Mouse (Mus musculus): ENCODE data around the gene Gtf2h3.
A peak's percentile ranks its signal among the peaks of the same experiment; 100 is the strongest.
"Not testable (repeated sequence)": the region's sequence is repeated elsewhere in the genome, so short reads cannot be mapped to it uniquely, and the experiment has no call there.

Gtf2h3 gene

DNA sequence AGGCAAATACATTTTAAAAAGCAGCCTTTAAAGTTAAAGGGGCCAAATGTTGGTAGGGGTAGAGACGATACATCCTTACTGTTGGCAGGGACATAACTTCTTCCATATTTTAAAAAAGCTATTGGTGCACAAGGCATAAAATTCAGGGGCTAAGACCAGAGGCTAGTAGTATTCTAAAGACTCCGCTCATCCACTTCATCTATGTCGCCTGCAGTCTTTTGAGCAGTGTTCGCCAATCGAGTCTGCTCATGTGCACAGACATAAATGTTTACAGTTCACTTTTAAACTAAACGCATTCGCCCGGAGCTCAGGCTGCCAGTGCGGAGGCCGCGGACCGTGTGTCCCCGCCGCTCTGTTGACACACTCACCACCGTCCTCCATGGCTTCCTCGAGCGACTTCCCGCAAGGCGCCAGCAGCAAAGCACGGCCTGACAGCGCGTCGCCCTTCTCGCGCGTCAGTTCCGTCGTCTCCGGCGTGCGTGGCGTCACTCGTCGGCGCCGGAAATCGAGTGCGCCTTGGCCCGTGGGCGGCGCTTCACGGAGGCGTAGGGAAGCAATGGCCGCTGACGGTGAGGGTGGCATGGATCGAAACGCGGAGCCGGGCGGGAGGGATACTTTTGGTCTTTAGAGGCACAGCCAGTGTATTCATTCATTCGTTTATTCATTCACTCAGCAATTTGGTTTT is at the start of gene Gtf2h3, which contains the start of gene Eif2b1:
Gene Gtf2h3, plus strand, starts transcription at position 508 of the 685 bp plus-strand sequence.
Gene Eif2b1, minus strand, starts transcription at position 499 of the 685 bp plus-strand sequence.
- peak; percentile 94 for DNase-seq

DNA sequence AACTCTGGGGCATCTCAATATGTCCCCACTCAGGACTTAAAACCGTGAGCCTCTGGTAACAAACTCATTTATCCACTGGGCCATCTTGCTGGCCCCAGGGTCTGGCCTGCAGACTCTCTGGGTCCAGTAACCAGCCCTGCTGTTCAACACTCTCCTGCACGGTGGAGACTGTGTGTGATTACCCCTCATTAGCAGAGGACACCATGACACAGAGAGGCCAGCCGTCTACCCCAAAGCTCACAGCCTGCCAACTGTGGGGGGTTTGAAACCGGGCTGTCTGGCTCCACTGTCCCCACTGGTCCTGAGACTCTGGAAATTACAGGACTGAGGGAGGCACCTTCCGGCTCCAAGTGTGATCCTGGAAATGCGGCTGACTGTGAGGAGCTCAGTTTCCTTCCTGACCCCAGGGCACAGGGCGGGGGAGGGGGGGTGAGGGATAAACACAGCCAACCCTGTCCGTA is 49.7 kb upstream of the Gtf2h3 start:
- DNase-seq: no peak

DNA sequence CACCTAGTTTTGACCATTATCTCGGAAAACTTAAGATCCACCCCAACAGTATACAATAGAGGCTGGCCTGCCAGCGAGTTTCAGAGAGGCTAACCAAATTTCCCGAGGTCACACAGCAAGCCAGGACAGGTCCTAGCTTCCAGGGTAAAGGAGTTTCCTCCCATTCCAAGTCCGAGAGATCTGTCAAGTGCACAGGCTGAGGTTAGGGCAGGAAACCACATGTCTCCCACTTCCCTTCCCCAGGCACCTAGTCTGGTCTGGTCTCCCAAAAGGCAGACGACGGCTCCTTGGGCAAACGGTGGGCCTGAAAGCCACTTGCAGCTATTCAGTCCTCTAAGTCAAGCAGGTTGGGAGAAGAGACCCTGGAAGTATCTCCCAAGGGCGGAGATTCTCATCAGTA is 49.2 kb upstream of the Gtf2h3 start:
- no peak for DNase-seq

DNA sequence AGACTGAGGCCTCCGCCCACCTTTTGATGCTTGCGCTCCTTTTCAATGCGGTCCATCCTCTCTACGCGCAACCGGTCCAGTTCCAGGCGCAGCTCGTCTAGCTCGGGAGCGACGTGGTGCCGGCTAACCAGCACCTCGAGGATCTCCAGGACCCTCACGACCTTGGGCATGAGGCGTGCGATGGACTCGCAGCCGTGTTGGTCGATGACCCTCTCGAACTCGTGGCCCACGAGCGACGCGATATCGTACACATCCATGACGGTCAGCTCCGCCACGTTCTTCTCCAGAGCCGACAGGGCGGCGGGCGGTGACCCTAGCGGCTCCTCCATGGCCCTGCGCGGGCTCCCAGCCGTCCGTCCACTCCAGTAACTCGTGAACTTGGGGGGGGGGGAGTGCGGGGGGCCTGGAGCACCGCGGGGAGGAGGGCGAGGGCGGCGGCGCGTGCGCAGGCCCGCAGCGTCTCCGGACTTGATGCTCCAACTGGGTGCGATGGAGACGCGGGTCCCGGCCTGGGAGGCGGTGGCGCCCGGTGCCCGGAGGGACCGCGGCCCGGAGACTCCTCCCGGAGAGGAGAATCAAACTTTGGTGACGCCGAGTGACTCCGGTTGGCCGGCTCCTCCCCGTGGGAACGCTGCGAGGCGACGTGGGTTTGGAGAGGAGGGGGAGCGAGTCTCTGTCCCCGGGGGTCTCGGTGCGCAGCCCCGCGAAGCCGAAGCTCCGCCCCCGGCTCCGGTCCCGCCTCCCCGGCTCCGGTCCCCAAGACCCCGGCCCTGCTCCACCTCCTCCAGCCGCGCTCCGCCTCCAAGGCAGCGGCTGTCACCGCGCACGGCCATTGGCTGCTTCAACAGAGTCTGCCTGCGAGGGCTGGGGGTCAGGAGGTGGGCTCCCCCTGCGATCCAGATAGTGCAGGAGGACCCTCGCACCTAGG is 48.0 kb upstream of the Gtf2h3 start, which contains the start of gene Rilpl1:
Gene Rilpl1, minus strand, starts transcription at position 737 of the 928 bp plus-strand sequence.
- DNase-seq: peak; percentile 89

DNA sequence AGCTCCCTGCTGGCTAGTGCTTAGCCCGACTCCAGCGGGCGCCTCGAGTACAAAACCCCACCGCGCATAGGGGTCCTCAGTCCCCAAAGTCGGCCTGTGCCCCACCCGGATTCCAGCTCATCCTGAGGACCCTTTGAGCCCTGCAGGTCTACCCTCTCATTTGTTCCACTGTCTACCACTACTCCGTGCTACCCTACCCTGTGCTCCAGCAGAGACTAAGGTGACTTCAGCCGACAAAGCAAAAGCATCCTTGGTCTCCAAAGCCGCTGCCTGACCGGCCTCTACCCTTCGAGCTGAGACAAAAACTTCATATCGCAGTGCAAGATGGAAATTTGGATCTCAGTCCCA is 47.4 kb upstream of the Gtf2h3 start:
- no peak for DNase-seq

DNA sequence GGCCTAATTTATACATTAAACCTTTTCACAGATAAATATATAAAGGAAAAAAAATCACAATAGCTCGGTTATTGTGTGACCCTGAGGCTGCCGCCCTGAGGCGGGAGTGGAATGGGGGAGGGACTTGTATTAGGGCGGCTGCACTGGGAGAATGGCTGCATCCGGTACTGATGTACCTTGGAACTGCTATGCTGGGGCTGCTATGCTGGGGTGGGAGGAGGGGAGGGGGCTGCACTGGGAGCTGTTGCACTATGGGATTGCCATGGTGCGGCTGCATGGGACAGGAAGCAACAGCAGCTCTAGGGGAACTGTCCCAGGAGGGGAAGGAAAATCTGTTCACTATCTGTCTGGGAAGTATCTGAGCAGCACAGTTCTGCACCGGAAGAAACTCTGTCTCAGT is 46.5 kb upstream of the Gtf2h3 start:
- peak; percentile 16 for DNase-seq

DNA sequence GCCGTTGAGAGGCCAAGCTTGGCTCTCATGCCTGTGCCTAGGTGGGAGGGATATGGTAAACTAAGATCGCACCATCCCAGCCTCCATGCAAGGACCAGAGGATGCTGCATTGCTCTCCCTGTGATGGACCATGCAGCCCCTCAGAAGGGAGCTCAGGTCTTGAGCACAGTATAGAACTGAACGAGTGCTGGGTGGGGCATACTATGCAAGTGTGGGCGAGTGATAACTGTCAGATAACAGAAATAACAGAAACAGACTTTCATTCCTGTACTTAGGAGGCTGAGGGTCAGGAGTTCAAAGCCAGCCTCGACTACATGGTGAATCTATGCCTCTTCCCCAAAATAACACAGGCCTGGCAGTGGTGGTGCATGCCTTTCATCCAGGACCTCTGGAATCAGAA is 43.9 kb upstream of the Gtf2h3 start:
- DNase-seq: no peak

DNA sequence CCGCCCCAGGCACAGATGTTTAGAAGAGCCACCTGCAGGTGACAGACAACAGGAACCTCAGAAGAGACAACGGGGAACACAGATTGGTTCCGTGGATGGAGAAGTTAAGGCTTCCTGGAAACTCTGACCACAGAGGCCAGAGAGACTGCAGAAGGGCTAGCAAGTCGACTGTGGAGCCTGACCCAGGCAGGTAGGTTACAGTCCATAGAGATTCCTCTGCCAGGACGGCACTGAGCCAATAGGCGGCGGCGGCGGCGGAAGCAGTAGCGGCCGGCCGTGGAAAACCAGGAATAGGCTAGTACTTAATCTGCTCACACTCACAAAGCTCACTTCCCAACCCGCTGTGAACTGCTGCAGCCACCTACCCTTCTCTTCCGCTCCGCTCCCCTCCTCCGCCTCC is 42.2 kb upstream of the Gtf2h3 start:
- DNase-seq: peak; percentile 52

DNA sequence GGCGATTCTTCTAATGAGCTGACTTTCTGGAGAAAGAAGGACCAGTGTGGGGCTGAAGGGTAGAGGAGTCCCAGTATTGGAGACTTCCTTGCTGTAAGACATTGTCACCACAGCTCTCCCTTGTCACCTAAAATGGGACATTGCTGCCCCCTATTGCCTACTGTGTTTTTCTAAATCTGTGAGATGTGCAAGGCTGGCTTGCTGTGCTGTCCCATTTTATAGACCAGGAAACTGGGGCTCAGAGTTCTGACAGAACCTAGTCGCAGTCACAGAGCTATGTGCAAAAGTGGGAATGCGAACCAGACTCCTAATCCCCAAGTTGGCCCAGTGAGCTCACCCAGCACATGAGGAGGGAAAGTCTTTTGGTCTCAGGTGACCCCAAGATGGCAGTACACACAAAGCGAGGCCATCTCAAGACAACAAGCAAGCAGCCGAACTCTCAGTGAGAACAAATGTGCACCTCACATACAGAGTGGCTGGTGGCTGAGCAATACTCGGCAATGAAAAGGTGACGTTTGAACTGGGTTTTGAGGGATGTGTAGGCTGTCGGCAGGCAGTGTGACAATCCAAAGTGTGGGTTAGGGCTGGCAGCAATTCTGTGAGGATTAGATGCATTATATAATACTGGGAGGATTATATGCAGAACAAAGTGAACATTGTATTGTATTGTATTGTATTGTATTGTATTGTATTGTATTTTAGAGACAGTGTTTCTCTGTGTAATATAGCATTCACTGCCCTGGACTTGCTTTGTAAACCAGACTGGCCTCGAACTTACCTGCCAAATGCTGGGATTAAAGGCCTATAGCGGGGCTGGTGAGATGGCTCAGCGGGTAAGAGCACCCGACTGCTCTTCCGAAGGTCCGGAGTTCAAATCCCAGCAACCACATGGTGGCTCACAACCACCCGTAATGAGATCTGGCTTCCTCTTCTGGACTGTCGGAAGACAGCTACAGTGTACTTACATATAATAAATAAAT is 39.8 kb upstream of the Gtf2h3 start:
- peak; percentile 84 for DNase-seq

DNA sequence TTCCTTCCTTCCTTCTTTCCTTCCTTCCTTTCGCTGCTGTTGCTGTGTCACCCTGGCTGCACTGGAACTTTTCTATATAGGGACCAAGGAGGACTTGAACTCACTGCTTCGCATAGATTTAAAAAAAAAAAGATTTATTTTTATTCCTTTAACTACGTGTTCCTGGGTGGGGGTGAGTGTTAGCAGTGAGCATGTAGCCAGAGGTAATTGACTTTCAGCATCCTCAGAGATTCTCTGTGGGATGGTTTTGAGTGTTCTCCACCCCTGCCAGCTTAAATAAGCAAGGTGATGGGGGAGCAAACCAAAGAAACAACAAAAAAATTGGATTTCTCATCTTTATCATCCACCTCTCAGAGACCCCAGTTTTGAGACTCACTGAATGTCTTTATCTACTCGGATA is 39.0 kb upstream of the Gtf2h3 start:
- DNase-seq: no peak

DNA sequence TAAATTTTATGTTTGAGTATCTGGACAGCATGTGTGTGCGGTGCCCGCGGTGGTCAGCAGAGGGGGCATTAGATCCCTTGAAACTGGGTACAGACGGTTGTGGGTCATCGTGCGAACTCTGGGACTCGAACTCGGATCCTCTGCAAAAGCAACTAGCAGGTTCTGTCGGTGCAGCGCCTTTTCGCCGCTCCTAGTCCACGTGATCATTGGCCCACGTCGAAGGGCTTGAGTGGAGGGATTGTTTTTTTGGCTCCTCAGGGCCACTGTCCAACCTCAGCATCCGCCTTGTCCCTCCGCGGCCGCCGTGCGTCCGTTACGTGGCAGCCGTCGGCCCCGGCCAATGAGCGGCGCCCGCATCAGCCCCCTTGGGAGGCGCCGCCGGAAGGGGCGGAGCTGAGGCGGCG is 38.6 kb upstream of the Gtf2h3 start, which contains the start of gene Tmed2:
Gene Tmed2, plus strand, starts transcription at position 313 of the 404 bp plus-strand sequence.
- DNase-seq: peak; percentile 93

DNA sequence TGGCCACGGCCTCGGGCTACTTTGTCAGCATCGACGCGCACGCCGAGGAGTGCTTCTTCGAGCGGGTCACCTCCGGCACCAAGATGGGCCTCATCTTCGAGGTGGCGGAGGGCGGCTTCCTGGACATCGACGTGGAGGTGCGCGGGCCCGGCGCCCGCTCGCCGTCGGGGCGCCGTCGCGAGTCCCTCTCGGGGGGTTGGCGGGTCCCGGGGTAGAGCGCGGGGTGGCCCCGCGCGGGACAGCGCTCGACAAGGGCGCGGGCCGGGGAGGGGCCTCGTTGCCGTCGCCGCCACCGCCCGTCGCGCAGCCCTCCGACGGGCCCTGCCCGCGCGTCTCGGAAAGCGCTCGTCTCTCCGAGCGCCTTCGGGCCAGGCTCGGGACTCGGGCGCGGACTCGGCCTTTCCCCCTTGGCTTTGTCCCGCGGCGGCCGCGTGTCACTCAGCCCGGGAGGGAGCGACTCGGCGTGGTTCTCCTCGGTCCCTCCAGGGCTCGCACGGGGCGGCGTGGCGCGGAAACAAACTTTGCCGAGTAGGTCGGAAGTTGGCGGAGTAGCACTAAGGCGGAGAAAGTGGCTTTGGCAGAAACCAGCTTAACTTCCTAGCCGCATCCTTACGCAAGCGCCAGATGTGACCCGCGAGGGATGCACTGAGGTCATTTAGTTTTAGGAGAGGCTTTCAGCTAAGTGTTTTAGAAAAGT is 37.9 kb upstream of the Gtf2h3 start:
- peak; percentile 75 for DNase-seq

DNA sequence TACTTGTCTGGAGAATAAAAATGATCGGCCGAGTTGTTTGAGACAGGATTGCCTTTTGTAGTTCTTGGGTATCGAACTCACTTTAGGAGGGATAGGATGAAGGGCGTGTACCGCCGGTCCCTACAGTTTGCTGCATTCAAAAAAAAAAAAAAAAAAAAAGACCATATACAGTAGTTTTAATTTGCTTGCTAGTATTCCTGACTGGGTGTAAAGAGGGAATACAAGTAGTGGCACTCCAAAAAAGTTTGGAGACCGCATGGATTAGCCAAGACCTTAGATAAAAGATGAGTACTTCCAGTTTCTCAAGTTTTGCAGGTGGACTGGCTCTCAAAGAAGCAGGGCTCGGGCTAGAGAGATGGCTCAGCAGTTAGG is 37.4 kb upstream of the Gtf2h3 start:
- no peak for DNase-seq

DNA sequence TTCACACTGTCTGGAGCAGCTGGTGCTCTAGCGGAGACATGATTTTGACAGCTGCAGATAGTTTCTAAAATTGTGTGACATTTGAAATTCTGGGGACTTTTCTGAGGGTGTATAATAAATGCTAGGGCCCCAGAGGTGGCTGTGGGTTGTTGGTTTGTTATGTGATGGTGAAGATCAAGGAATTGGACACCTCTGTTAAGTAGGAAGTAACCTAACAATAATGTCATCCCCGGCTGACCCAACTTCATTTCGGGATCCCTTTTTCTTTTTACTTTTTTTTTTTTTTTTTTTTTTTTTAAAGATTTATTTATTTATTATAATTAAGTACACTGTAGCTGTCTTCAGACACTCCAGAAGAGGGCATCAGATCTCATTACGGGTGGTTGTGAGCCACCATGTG is 28.2 kb upstream of the Gtf2h3 start:
- not testable (repeated sequence) for DNase-seq

DNA sequence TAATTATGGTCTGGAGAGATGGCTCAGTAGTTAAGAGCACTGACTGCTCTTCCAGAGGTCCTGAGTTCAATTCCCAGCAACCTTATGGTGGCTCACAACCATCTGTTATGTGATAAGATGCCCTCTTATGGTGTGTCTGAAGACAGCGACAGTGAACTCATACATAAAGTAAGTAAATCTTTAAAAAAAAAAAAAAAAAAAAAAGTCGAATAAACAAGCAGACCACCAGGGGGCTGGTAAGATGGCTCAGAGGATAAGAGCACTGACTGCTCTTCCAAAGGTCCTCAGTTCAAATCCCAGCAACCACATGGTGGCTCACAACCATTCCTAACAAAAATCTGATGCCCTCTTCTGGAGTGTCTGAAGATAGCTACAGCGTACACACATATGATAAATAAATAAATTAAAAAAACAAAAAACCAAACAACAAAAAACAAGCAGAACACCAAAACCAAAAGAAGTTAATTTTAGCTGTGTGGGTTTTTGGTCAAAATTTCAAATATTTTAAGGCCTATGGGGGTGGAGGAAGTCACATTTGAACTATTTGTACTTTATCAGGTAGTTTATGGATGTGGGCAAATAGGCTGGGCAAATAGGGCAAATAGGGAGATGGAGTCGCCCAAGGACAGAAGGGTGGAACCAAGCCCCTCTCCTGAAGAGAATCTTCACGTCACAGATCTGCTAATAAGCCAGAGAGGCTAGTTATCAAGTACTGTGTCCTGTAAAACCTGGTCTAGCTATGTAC is 27.4 kb upstream of the Gtf2h3 start:
- not testable (repeated sequence) for DNase-seq

DNA sequence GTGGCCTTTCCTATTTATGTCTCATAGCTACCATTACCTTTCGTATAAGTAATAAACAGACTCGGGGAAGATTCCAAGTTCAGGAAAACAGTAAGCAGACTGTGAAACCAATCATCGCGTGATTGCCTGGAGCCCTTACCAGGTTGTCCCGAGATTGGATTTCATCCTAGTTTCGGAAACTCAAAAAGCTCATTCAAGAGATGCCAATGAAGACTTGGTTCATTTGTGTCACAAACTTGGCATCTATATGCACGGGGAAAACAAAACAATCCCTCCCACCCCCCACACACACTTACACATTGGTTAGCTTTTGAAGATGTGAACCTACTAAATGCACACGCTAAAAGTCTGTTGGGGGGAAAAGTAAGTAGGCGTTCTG is 26.9 kb upstream of the Gtf2h3 start:
- DNase-seq: no peak

DNA sequence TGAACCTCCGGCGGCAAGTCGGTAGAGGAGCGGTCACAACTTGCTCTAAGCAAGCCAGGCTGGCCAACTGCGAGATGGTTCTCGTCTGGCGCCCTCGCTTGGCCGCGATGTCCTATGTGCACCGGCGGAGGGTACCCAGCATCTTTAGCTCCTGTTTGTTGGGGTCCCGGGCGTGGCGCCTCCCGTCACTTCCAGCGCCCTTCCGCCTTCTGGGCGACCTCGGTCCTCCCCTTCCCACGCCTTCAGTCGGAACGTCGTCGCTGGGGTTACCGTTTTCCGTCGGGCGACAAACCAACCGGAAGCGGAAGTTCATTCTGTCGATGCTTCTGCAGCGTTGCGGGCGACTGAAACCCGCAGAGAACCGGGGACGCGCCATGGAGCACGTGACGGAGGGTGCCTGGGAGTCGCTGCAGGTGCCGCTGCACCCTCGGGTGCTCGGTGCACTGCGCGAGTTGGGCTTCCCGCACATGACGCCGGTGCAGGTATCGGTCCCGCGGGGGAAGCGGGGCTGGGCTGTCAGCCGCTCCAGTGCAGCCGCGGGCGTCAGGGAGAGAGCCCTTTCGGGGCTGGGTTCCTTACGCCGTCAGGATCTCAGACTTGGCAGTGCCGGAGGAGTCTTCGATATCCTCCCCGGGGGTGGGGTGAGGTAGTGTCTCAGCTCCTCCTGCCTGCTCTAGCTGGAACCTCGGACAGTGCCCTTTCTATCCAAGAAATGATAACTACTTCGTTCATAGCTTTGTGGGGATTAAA is 26.2 kb upstream of the Gtf2h3 start, which contains the start of gene Ddx55:
Gene Ddx55, plus strand, starts transcription at position 307 of the 750 bp plus-strand sequence.
- DNase-seq: peak; percentile 95

DNA sequence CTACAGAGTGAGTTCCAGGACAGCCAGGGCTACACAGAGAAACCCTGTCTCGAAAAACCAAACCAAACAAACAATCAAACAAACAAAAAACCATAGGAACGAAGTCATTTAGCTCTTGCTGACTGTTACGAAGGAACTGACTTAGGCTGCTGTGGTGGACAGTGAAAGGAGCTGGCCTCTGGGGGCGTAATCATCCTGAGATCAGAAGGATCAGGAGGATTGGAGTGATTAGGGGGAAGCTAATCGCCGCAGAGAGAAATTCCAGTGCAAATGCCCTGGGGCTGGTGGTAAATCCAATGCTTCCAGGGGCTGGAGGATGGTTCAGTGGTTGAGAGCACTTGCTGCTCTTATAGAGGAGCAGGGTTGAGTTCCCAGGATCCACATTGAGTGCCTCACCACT is 25.3 kb upstream of the Gtf2h3 start:
- DNase-seq: no peak

DNA sequence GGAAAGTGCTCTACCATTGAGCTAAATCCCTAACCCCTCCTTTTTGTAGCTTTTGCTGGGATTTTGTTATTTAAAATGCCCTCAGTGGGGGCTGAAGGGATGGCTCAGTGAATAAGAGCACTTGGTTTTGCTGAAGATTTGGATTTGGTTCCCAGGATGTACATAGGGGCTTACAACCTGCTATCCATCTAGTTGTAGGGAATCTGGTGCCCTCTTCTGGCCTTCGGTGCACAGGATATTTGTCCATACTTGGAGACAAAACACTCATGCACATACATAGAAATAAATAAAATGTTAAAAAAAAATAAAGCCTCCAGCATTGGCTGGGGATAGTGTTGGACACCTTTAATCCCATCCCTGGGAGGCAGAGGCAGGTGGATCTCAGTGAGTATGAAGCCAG is 23.8 kb upstream of the Gtf2h3 start:
- peak; percentile 39 for DNase-seq

DNA sequence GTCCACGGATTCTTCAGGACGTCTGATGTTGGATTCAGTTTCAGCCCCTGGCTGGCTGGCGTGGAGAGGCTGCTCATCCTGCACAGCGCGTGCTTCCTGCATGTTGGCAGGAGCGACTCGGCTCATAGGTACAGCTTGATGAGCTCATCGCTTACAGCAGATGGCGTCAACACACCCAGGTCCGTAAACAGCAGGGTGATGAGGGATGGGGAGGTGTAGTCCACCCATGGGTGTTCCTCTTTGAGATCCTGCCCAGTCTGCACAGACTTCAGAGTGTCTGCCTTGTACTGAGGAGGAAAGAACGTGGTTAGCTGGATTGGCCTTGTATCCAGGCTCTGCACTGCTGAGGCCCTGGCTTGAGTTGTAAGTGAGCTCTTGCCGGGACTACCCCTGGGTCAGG is 7.9 kb upstream of the Gtf2h3 start:
- DNase-seq: no peak
